Mouse (Mus musculus) fibroblast of lung, adult 2 months (primary cell): ENCODE measurements at regions not wholly inside any gene's neighbourhood (a gene's known extent, or its start where the extent isn't known, plus 50 kb on each side); places are given as distances from the start of the nearest gene placed in this dataset.

Experiments used
- DNase-seq: peaks from one replicate; pipeline ENCODE4 v3.0.0-alpha.2; 2011; ENCODE audit warnings: low read depth

- DNase-seq = no peak
Measured at GRCm38 (mm10) chr13:60061589-60061988, 115.6 kb downstream of the Gas1 start.

GRCm38 (mm10) chr13:60057761-60058274, 119.3 kb downstream of the Gas1 start:
- DNase-seq = no peak

- no peak for DNase-seq
Measured at GRCm38 (mm10) chr13:60054531-60054930, 122.6 kb downstream of the Gas1 start.

- DNase-seq = no peak
Measured at GRCm38 (mm10) chr13:60054081-60054480, 123.1 kb downstream of the Gas1 start.

- no peak for DNase-seq
Measured at GRCm38 (mm10) chr13:60051866-60052265, 125.3 kb downstream of the Gas1 start.

GRCm38 (mm10) chr13:60050799-60051580, 126.2 kb downstream of the Gas1 start:
- DNase-seq = peak; percentile 89

- DNase-seq = no peak
Measured at GRCm38 (mm10) chr13:60049703-60050102, 127.5 kb downstream of the Gas1 start.

GRCm38 (mm10) chr13:60047791-60048730, 129.1 kb downstream of the Gas1 start:
- DNase-seq = peak; percentile 74

- DNase-seq = no peak
Measured at GRCm38 (mm10) chr13:60045752-60046151, 131.4 kb downstream of the Gas1 start.

GRCm38 (mm10) chr13:60044876-60045275, 132.3 kb downstream of the Gas1 start:
- no peak for DNase-seq

- DNase-seq = no peak
Measured at GRCm38 (mm10) chr13:60042443-60042842, 134.7 kb downstream of the Gas1 start.

GRCm38 (mm10) chr13:60035536-60036130, 141.5 kb downstream of the Gas1 start:
- DNase-seq = no peak

GRCm38 (mm10) chr13:60033116-60033515, 144.0 kb downstream of the Gas1 start:
- DNase-seq = peak; percentile 92

GRCm38 (mm10) chr13:60032586-60032985, 144.6 kb downstream of the Gas1 start:
- DNase-seq = peak; percentile 90

- DNase-seq = no peak
Measured at GRCm38 (mm10) chr13:60029591-60029990, 147.6 kb downstream of the Gas1 start.

- DNase-seq = no peak
Measured at GRCm38 (mm10) chr13:60020175-60020487, 157.0 kb downstream of the Gas1 start.

GRCm38 (mm10) chr13:60019291-60020174, 157.6 kb downstream of the Gas1 start:
- DNase-seq = peak; percentile 87

- DNase-seq = no peak
Measured at GRCm38 (mm10) chr13:60015854-60016366, 161.3 kb downstream of the Gas1 start.

GRCm38 (mm10) chr13:60012046-60012813, 164.9 kb downstream of the Gas1 start:
- peak; percentile 84 for DNase-seq

- DNase-seq = no peak
Measured at GRCm38 (mm10) chr13:60011092-60011491, 166.1 kb downstream of the Gas1 start.
